Mouse (Mus musculus) erythroid progenitor cell, adult 5-6 weeks (primary cell): ENCODE results near the gene Tnni1. TPM values are rescaled to one million over a fixed set of nuclear protein-coding genes. Genes with fewer than 3 reads are reported as not detected.

Source experiments
- total RNA-seq, 2 experiments: library from RNA; stranded (forward) in 1 of 2; stranded (reverse) in 1 of 2; fragments of 150-400 nt in 1 of 2; fragments of 186-747, 209-891 nt in 1 of 2; gene quantifications; 2 replicates each; pipeline versions ENCODE4 v1.2.3 to v1.2.4; 2015 to 2017; ENCODE audit warnings: low replicate concordance in 2 of 2

Gene Tnni1
- total RNA-seq, 2 experiments from 2014 or later, result not detected

Other genes with a start within 250 kb of the Tnni1 start
- gene Nav1, start 172.1 kb upstream of the Tnni1 start, total RNA-seq (2015; ENCODE audit: low replicate concordance), result 4.3 and 11.7 TPM in 2 replicates
- gene Nav1, start 172.1 kb upstream of the Tnni1 start, total RNA-seq (2017; ENCODE audit: low replicate concordance), result 1.1 and 2.6 TPM in 2 replicates
- gene Csrp1, start 59.4 kb upstream of the Tnni1 start, total RNA-seq (2015; ENCODE audit: low replicate concordance), result 46.5 and 48.6 TPM in 2 replicates
- gene Csrp1, start 59.4 kb upstream of the Tnni1 start, total RNA-seq (2017; ENCODE audit: low replicate concordance), result 31.8 and 44.7 TPM in 2 replicates
- gene Phlda3, start 13.3 kb upstream of the Tnni1 start, total RNA-seq (2015; ENCODE audit: low replicate concordance), result not detected in 2 replicates
- not detected in 2 replicates for gene Phlda3, start 13.3 kb upstream of the Tnni1 start, total RNA-seq (2017; ENCODE audit: low replicate concordance)
- 0.72 TPM in 1 of 2 replicates, not detected in the other for gene Lad1, start 39.2 kb downstream of the Tnni1 start, total RNA-seq (2015; ENCODE audit: low replicate concordance)
- not detected in 2 replicates for gene Lad1, start 39.2 kb downstream of the Tnni1 start, total RNA-seq (2017; ENCODE audit: low replicate concordance)
- not detected in 2 replicates for gene Tnnt2, start 56.9 kb downstream of the Tnni1 start, total RNA-seq (2015; ENCODE audit: low replicate concordance)
- not detected in 2 replicates for gene Tnnt2, start 56.9 kb downstream of the Tnni1 start, total RNA-seq (2017; ENCODE audit: low replicate concordance)
- gene Pkp1, start 139.8 kb downstream of the Tnni1 start, total RNA-seq (2015; ENCODE audit: low replicate concordance), result not detected in 2 replicates
- gene Pkp1, start 139.8 kb downstream of the Tnni1 start, total RNA-seq (2017; ENCODE audit: low replicate concordance), result not detected in 2 replicates
- not detected in 2 replicates for gene Igfn1, start 226.9 kb downstream of the Tnni1 start, total RNA-seq (2015; ENCODE audit: low replicate concordance)
- gene Igfn1, start 226.9 kb downstream of the Tnni1 start, total RNA-seq (2017; ENCODE audit: low replicate concordance), result not detected in 2 replicates
- gene Tmem9, start 228.7 kb downstream of the Tnni1 start, total RNA-seq (2015; ENCODE audit: low replicate concordance), result 29.8 and 64.5 TPM in 2 replicates
- gene Tmem9, start 228.7 kb downstream of the Tnni1 start, total RNA-seq (2017; ENCODE audit: low replicate concordance), result 31.8 and 54.4 TPM in 2 replicates